Mouse (Mus musculus): ENCODE results near the gene Hoxd10. TPM values are rescaled to one million over a fixed set of nuclear protein-coding genes. Genes with fewer than 3 reads are reported as not detected.

The Hoxd10 gene
- total and polyA plus RNA-seq, 2 experiments from 2014 or later, result not detected

DNA sequence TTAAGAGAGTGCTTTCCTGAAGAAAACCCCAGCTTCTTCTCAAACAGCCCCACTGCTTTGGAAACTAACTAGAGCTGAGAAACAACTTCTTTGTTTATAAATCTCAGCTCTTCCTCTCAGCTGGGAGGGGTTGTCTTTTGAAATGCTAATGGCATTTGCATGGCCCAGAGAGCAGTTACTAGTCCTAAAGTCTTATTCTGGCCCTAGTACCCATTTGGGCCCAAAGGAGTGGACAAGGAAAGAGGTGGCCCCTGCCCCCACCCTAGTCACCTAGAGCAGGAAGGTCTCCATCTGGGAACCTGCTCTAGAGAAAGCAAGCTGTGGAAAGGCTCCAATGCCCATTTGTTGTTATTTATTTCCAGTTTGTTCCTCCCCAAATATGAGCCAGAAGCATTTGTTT lies 39.3 kb downstream of the Hoxd10 start:
- Histone ChIP-seq H3K4me2 (ENCODE audit: low read depth) (no peak overlapping the region), H3K27ac (ENCODE audit: low read depth, low read length) (no peak overlapping the region), H3K4me3 (ENCODE audit: low read depth, low read length) (no peak overlapping the region), H3K9ac (no peak overlapping the region), H3K4me1 (ENCODE audit: insufficient read depth) (no peaks in the 10 kb centered on the region), H3K9me3 (ENCODE audit: low read length) (no peaks in the 10 kb centered on the region), H3K27me3 (ENCODE audit: insufficient read depth, low read length) (peaks cover 90% of the 10 kb centered on the region), H3K36me3 (ENCODE audit: insufficient read depth) (no peaks in the 10 kb centered on the region)
- no peak for TF ChIP-seq CTCF (IDR thresholded peaks at IDR 0.05; ENCODE audit: low read depth)
- no peak for DNase-seq
- ATAC-seq, result no peak

DNA sequence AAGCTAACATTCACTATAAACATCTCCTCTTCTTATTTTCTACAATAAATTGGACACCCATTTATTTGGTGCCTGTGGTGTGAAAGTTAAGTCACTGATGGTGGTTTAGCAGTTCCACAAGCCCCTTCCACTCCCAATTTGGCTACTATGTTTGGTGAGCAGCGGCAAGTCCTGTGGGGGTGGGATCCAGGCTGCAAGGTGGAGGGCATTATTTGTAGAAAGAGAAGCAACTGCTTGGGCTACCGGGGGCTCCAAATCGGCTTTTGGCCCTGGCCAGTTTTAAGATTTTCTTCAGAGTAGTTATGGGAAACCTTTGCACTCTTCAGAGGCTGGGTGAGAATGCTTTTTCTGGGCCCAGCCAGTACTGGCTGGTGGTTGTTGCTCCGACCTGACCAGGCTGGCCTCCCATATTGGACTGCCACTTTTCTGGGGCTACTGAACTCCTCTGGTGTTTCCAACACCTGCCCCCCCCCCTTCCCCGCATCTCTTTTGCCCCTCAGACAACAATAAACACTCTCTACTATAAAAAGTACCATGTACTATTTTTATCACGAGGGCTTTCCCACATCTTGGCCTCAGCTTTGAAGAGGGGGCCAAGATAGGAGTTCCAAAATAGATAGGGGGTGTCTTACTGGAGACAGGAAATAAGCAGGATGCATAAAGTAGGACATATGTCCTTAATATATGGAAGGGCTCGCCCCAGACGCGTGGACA lies 40.2 kb downstream of the Hoxd10 start:
- Histone ChIP-seq H3K4me3 (ENCODE audit: low read depth, low read length) (no peak overlapping the region), H3K4me2 (ENCODE audit: low read depth) (no peak overlapping the region), H3K9me3 (ENCODE audit: low read length) (no peaks in the 10 kb centered on the region), H3K9ac (no peak overlapping the region), H3K27me3 (ENCODE audit: insufficient read depth, low read length) (peaks cover 88% of the 10 kb centered on the region), H3K27ac (ENCODE audit: low read depth, low read length) (no peak overlapping the region), H3K4me1 (ENCODE audit: insufficient read depth) (no peaks in the 10 kb centered on the region), H3K36me3 (ENCODE audit: insufficient read depth) (no peaks in the 10 kb centered on the region)
- no peak for ATAC-seq
- no peak for DNase-seq
- whole genome bisulfite sequencing, result 2% methylated on average over 9 of the region's 9 CpGs
- TF ChIP-seq CTCF (IDR thresholded peaks at IDR 0.05; ENCODE audit: low read depth), result no peak

DNA sequence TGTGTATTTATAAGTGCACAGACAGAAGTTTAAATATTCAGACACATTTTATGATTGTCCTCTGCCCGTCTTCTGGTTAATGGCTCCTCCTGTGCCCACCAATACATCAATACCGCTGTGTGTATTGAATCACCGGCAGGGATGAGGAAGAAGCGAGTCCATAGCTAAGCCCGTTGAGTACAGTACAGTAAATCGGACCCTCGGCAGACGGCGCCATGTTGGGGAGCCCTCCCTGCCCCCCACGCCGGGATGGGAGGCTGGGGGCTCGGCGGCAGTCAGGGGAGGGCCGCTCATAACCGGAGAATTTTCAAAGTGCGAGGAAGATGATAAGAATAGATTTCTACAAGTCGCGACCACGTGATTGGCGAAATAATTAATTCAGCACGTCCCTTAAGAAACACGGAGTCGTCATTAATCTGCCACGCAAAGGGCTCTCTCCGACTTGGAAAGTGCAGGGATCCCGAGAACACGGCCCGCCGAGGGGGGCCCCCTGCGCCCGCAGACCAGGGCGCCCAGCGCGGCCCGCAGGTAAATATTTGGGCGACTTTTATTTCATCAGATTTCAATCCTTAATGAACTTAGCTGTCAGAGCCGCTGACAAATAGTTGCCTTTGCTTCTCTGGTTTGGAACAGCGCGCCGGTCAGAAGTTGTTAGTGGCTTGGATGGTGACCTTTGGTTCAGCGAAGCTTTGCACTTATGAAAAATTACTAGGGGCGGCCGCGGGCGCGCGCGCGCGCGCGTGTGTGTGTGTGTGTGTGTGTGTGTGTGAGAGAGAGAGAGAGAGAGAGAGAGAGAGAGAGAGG lies 41.0 kb downstream of the Hoxd10 start:
- Histone ChIP-seq H3K36me3 (ENCODE audit: insufficient read depth) (no peaks in the 10 kb centered on the region), H3K4me2 (ENCODE audit: low read depth) (no peak overlapping the region), H3K9me3 (ENCODE audit: low read length) (no peaks in the 10 kb centered on the region), H3K4me3 (ENCODE audit: low read depth, low read length) (no peak overlapping the region), H3K9ac (no peak overlapping the region), H3K27me3 (ENCODE audit: insufficient read depth, low read length) (peaks cover 88% of the 10 kb centered on the region), H3K4me1 (ENCODE audit: insufficient read depth) (no peaks in the 10 kb centered on the region), H3K27ac (ENCODE audit: low read depth, low read length) (no peak overlapping the region)
- no peak for TF ChIP-seq CTCF (IDR thresholded peaks at IDR 0.05; ENCODE audit: low read depth)
- WGBS, result 1% methylated on average over 48 of the region's 52 CpGs
- no peak for ATAC-seq
- DNase-seq, result no peak

DNA sequence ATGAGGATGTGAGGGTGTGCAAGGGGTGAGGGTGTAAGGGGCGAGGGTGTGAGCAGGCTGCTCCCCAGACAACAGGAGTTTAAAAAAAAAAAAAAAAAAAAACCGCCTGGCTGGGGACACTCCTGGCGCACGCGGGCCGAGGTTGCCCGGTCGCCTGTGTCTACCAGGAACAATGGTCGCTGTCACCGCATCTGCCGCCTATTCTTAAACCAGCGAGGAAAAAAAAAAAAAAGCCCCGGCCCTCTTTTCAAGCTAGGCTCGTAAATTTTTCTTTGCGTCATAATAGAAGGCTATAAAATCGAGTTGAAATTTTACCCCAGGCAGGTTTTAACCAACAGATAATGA lies 41.6 kb downstream of the Hoxd10 start:
- Histone ChIP-seq H3K4me1 (ENCODE audit: insufficient read depth) (no peaks in the 10 kb centered on the region), H3K27me3 (ENCODE audit: insufficient read depth, low read length) (peaks cover 88% of the 10 kb centered on the region), H3K4me3 (ENCODE audit: low read depth, low read length) (no peak overlapping the region), H3K9me3 (ENCODE audit: low read length) (no peaks in the 10 kb centered on the region), H3K9ac (no peak overlapping the region), H3K36me3 (ENCODE audit: insufficient read depth) (no peaks in the 10 kb centered on the region), H3K27ac (ENCODE audit: low read depth, low read length) (no peak overlapping the region), H3K4me2 (ENCODE audit: low read depth) (no peak overlapping the region)
- DNase-seq (no peak), ATAC-seq (no peak)
- 1% methylated on average over 16 of the region's 16 CpGs for WGBS
- TF ChIP-seq CTCF (IDR thresholded peaks at IDR 0.05; ENCODE audit: low read depth), result no peak

DNA sequence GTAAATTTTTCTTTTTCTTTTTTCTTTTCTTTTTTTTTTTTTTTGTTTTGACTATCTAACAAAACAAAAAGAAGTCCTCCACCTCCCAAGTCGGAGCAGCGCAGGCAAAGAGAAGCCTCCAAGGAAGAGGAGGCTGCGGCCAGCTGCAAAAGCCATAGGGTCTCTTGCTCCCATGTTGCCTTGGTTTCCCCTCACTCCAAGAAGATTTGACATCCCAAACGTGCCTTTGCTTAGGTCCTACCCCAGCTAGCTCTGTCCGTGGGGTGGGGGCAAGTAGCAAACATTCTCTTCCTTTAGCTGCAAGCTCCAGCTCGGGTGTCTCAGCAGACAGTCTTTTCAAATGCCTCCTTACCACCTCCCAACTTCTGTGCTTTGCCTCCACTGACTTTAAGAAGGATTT lies 42.0 kb downstream of the Hoxd10 start:
- Histone ChIP-seq H3K9me3 (ENCODE audit: low read length) (no peaks in the 10 kb centered on the region), H3K27ac (ENCODE audit: low read depth, low read length) (no peak overlapping the region), H3K9ac (no peak overlapping the region), H3K4me3 (ENCODE audit: low read depth, low read length) (no peak overlapping the region), H3K4me2 (ENCODE audit: low read depth) (no peak overlapping the region), H3K27me3 (ENCODE audit: insufficient read depth, low read length) (peaks cover 88% of the 10 kb centered on the region), H3K4me1 (ENCODE audit: insufficient read depth) (no peaks in the 10 kb centered on the region), H3K36me3 (ENCODE audit: insufficient read depth) (no peaks in the 10 kb centered on the region)
- ATAC-seq (no peak), DNase-seq (no peak)
- TF ChIP-seq CTCF (IDR thresholded peaks at IDR 0.05; ENCODE audit: low read depth), result no peak
- under 1% methylated on average over 6 of the region's 6 CpGs for WGBS

DNA sequence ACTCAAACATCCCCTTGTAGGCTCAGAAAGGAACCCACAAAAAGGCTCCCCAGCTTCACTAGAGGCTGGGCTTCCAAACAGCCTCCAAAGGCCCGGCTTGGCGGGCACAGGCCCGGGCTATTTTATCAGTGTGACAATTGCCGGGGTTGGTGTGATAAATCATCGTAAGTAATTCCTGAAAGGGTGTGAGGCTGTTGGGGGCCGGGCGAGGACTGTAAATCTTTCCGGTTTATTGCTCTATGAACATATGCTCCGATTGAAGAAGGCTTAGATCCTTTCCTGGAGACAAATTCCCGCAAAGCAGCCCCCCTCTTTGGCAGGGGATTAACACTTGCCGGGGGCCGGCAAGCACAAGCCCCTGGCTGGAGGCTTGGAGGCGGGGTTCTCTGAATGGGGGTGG lies 42.7 kb downstream of the Hoxd10 start:
- WGBS, result 2% methylated on average over 13 of the region's 13 CpGs
- peaks cover 88% of the 10 kb centered on the region for H3K27me3 ChIP-seq (ENCODE audit: insufficient read depth, low read length)
- no peak for TF ChIP-seq CTCF (IDR thresholded peaks at IDR 0.05; ENCODE audit: low read depth)
- no peak overlapping the region for H3K4me3 ChIP-seq (ENCODE audit: low read depth, low read length)
- no peaks in the 10 kb centered on the region for H3K4me1 ChIP-seq (ENCODE audit: insufficient read depth)
- no peak overlapping the region for H3K4me2 ChIP-seq (ENCODE audit: low read depth)
- DNase-seq (no peak), ATAC-seq (no peak)
- H3K36me3 ChIP-seq (ENCODE audit: insufficient read depth), result no peaks in the 10 kb centered on the region
- H3K9ac ChIP-seq, result no peak overlapping the region
- no peak overlapping the region for H3K27ac ChIP-seq (ENCODE audit: low read depth, low read length)
- H3K9me3 ChIP-seq (ENCODE audit: low read length), result no peaks in the 10 kb centered on the region

DNA sequence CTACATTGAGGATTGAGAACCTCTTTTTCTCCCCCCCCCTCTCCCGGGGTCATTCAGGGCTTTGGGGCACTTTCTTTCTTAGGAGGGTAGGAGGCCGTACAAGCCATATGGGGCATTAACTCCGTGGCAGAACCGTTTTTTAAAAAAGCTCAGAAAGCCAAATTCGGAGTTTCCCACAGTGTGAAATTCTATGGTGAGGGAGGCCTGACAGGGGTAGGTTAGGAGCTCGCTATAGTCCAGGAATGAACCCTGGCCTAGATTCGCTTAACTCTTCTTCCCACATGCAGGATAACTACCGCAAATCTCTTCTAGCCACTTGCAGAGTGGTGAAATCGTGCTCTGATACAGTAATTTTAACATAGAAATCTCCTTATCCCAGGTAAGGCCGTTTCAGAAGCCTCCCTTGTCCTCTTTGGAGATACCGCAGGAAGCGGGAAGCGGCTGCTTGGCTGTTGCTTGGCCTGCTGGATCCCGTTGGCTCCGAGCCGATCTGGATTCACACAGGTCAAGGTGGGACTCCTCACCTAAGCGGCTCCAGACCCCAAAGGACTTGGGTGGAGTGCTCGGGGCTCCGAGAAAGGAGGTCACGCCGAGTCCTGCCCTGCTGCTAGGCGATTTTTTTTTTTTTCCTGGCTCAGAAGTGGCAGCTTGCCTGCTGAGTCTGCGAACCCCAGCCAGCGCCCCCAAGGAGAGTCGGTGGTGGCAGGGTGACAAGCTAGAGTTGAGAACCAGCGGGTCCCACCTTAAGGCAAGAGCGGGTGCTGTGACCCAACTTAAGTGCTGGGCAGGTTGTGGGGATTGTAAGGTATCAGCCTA lies 43.5 kb downstream of the Hoxd10 start:
- Histone ChIP-seq H3K27me3 (ENCODE audit: insufficient read depth, low read length) (peaks cover 88% of the 10 kb centered on the region), H3K4me2 (ENCODE audit: low read depth) (no peak overlapping the region), H3K4me1 (ENCODE audit: insufficient read depth) (no peaks in the 10 kb centered on the region), H3K9ac (no peak overlapping the region), H3K27ac (ENCODE audit: low read depth, low read length) (no peak overlapping the region), H3K4me3 (ENCODE audit: low read depth, low read length) (no peak overlapping the region), H3K36me3 (ENCODE audit: insufficient read depth) (no peaks in the 10 kb centered on the region), H3K9me3 (ENCODE audit: low read length) (no peaks in the 10 kb centered on the region)
- TF ChIP-seq CTCF (IDR thresholded peaks at IDR 0.05; ENCODE audit: low read depth), result no peak
- ATAC-seq, result no peak
- DNase-seq, result no peak
- WGBS, result 1% methylated on average over 27 of the region's 27 CpGs

All from forebrain, postnatal 0 days (tissue).